Mouse (Mus musculus) E14TG2a.4 (cell line): Measurements from ENCODE around the gene Sbf2.

Experiments used
- H3K27me3 ChIP-seq: 2 replicates; pipeline ENCODE4 v1.6.1; 2014; ENCODE audit warnings: low read length, control low read depth; ENCODE audit not compliant: insufficient read depth
- H3K36me3 ChIP-seq: 2 replicates; pipeline ENCODE4 v1.6.1; 2014; ENCODE audit warnings: low read length, control low read depth; ENCODE audit not compliant: insufficient read depth
- H3K4me1 ChIP-seq: replicated peaks from 2 replicates; pipeline ENCODE4 v1.6.1; 2014; ENCODE audit warnings: low read depth, low read length, control low read depth
- H3K4me3 ChIP-seq: replicated peaks from 2 replicates; pipeline ENCODE4 v1.5.1; 2014; ENCODE audit warnings: mild to moderate bottlenecking, low read length
- H3K9me3 ChIP-seq: 2 replicates; pipeline ENCODE4 v1.6.1; 2014; ENCODE audit warnings: low read length, control low read depth
- CTCF ChIP-seq: conservative IDR thresholded peaks from 2 replicates; pipeline ENCODE4 v1.5.1; 2014; ENCODE audit warnings: low read length
- NANOG ChIP-seq: IDR thresholded peaks from 2 replicates; pipeline ENCODE4 v1.6.1; 2014; ENCODE audit warnings: borderline replicate concordance, low read length, mixed read lengths
- POU5F1 ChIP-seq: IDR thresholded peaks from 2 replicates; pipeline ENCODE4 v1.6.1; 2014; ENCODE audit warnings: low read length, borderline replicate concordance

Gene Sbf2

GRCm38 (mm10) chr7:110285076-110285848, 329.5 kb downstream of the Sbf2 start:
- Histone ChIP-seq H3K4me1 (peaks cover 39% of the 10 kb centered on the region), H3K4me3 (no peak overlapping the region), H3K36me3 (peaks cover 48% of the 10 kb centered on the region), H3K27me3 (no peaks in the 10 kb centered on the region), H3K9me3 (no peaks in the 10 kb centered on the region)
- TF ChIP-seq NANOG (no peak), POU5F1 (no peak), CTCF (no peak)

- Histone ChIP-seq H3K4me3 (no peak overlapping the region), H3K9me3 (no peaks in the 10 kb centered on the region), H3K4me1 (peaks cover 30% of the 10 kb centered on the region), H3K27me3 (no peaks in the 10 kb centered on the region), H3K36me3 (peaks cover 64% of the 10 kb centered on the region)
- TF ChIP-seq CTCF: no peak
- no peak for TF ChIP-seq NANOG
- TF ChIP-seq POU5F1: no peak
Observed at GRCm38 (mm10) chr7:110283484-110284275, 331.0 kb downstream of the Sbf2 start.

DNA sequence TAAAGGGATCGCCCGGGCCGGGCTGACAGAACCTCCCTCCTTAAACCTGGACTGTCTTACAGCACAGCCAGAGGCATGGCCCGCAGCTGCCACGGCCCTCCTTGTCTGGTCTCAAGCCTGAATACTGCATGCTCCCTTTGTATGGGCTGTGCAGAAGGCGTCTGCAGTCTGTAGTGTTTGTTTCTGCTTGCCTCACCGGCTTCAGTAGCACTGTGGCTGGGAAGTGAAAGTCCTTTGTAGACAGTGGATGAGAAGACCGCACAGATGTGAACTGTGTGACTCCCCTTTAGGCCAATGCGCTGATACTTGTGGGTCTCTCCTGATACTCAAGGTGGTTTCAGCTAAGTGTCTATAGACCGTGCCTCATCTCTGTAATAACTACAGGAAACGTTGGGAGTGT, 331.9 kb downstream of the Sbf2 start:
- Histone ChIP-seq H3K36me3 (peaks cover 73% of the 10 kb centered on the region), H3K27me3 (no peaks in the 10 kb centered on the region), H3K4me1 (peaks cover 26% of the 10 kb centered on the region), H3K9me3 (no peaks in the 10 kb centered on the region), H3K4me3 (no peak overlapping the region)
- no peak for TF ChIP-seq NANOG
- TF ChIP-seq POU5F1: no peak
- no peak for TF ChIP-seq CTCF

DNA sequence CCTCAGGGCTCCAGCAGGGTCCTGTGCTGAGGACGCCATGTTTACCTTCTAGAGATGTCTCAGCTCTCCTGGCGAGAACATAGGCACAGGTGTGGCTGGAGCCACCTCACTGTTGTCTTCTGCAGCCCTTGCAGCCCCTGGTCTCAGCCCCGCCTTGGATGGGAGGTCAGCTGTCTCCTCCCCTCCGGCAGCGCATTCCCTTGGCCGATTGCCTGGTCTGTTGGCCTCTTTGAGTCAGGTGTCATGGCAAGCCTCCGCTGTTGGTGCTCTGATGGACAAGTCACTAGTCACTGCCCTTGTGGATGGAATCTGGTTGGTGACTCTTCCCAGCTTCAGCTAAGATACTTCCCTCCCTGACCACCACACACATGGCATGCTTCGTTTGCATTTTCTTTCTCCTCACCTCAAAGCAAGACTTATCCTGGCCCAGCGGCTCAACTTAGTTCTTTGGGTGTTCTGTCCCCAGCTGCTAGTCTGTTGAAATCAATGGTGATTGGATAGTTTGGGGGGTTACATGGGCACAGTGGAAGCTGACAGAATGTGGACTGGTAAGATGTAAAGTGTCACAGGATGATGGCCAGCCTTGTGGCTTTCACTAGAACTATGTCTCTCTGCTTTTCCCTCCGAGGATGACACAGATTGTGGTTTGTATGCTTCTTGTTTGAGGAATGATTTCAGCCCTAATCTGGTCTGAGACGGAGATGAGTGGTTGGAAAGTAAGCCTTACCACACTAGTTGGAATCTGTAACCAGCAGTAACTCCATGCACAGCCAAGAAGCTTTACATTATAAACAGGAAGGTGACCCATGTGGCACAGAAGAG, 333.1 kb downstream of the Sbf2 start:
- no peak for TF ChIP-seq CTCF
- no peak for TF ChIP-seq NANOG
- no peak for TF ChIP-seq POU5F1
- Histone ChIP-seq H3K9me3 (no peaks in the 10 kb centered on the region), H3K4me3 (no peak overlapping the region), H3K36me3 (peaks cover 85% of the 10 kb centered on the region), H3K27me3 (no peaks in the 10 kb centered on the region), H3K4me1 (peaks cover 22% of the 10 kb centered on the region)

- peaks cover 90% of the 10 kb centered on the region for H3K36me3 ChIP-seq
- no peaks in the 10 kb centered on the region for H3K9me3 ChIP-seq
- TF ChIP-seq NANOG: no peak
- no peak for TF ChIP-seq CTCF
- TF ChIP-seq POU5F1: no peak
- H3K4me3 ChIP-seq: no peak overlapping the region
- no peaks in the 10 kb centered on the region for H3K27me3 ChIP-seq
- H3K4me1 ChIP-seq: peaks cover 30% of the 10 kb centered on the region
Observed at GRCm38 (mm10) chr7:110279183-110279582, 335.5 kb downstream of the Sbf2 start.

DNA sequence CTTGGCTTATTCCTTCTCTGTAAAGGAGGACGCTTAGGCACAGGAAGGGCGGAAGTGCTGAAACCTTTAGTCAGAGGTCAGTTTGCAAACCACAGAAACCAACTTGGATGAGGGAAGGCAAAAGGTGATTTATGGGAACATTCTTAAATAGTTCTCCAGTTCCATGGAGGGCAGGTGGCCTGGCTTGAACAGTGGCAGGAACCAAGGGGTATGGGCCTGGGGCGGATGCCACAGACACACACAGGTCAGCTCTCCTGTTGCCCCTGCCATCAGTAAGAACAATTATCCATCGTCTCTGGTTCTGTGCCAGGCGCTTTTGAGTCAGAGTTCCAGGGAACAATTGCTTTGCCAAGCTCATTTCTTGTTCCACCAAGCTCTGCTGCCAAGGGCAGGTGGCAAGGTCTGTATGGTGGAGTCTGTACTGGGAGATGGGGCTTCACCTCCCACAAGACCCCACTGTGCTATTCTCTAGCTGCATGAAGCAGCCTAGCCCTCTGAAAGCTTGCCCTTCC, 336.9 kb downstream of the Sbf2 start:
- H3K9me3 ChIP-seq: no peaks in the 10 kb centered on the region
- no peak overlapping the region for H3K4me3 ChIP-seq
- H3K4me1 ChIP-seq: peaks cover 35% of the 10 kb centered on the region
- TF ChIP-seq NANOG: no peak
- no peak for TF ChIP-seq POU5F1
- no peak for TF ChIP-seq CTCF
- H3K27me3 ChIP-seq: no peaks in the 10 kb centered on the region
- H3K36me3 ChIP-seq: peaks cover 95% of the 10 kb centered on the region

GRCm38 (mm10) chr7:110272434-110272833, 342.3 kb downstream of the Sbf2 start:
- Histone ChIP-seq H3K9me3 (no peaks in the 10 kb centered on the region), H3K4me1 (peaks cover 65% of the 10 kb centered on the region), H3K4me3 (no peak overlapping the region), H3K27me3 (no peaks in the 10 kb centered on the region), H3K36me3 (peaks cover 71% of the 10 kb centered on the region)
- 0 out of 2 replicates have a peak, but pooled peaks have one; percentile 2 for TF ChIP-seq CTCF
- no peak for TF ChIP-seq NANOG

DNA sequence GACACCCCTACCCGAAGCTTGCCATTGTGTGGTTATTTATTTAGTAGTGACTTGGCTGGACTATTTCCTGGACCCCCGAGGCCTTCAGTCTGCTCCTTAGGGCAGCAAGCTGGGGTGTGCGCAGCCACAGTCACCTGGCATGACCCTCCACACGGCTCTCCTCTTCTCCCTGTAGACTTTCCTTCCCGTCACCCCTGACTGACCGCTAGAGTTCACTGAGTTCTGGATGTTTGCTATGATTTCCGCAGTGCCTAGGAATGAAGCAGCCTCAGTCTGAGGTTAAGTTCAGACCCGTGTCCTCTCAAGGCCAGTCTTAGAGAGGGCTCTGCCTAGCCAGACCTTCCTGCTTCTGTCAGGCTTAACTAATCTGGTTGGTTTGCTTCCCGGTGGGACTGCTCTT, 342.9 kb downstream of the Sbf2 start:
- Histone ChIP-seq H3K4me1 (peaks cover 71% of the 10 kb centered on the region), H3K9me3 (no peaks in the 10 kb centered on the region), H3K27me3 (no peaks in the 10 kb centered on the region), H3K36me3 (peaks cover 70% of the 10 kb centered on the region), H3K4me3 (no peak overlapping the region)
- TF ChIP-seq NANOG (no peak), CTCF (no peak), POU5F1 (no peak)
